Mouse (Mus musculus) heart, postnatal 14 days (tissue): ENCODE data around the gene Vmn2r16. TPM values are rescaled to one million over a fixed set of nuclear protein-coding genes. Genes with fewer than 3 reads are reported as not detected.

Experiments
- DNase-seq, 2 experiments: peaks; one replicate each; pipeline ENCODE4 v3.0.0; 2021 to 2022
- intact Hi-C: fragments of 180-260 bp; cut with DNase I; formaldehyde crosslinking; loops from one replicate; pipeline ENCODE4 v1.15.1; 2025
- long read RNA-seq, 2 experiments: library from polyadenylated mRNA; stranded (forward); transcript quantifications; one replicate each; pipeline ENCODE4 v2.0.0; 2021
- total RNA-seq, 2 experiments: library from RNA; stranded (reverse); gene quantifications; 2 replicates each; pipeline ENCODE4 v1.2.3; 2021

The Vmn2r16 gene
- not detected for total RNA-seq
- long read RNA-seq, experiment 1: 0 reads
- long read RNA-seq, experiment 2: 0 reads

DNA sequence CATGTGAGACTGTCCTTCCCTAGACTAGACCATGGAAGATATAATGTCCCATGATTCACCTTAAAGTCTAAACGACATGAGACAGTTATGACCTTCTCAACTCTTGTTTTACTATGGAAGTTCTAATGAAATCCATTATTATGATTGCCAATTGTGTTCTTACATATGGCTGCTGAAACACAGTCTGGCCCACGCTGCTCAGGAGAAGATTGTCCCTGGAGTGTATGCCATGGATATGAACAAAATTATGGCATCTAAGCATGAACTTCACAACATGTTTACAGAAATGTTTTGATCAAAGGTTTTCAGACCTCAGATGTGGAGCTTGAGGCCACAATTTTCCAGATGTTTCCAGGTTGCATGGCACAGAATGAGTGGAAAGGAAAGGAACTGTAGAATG, at the start of gene Vmn2r16:
Gene Vmn2r16 (plus strand): TSS at position 301 of the 400 bp plus-strand sequence.
- intact Hi-C loops: no loop called here
- DNase-seq: no peak

DNA sequence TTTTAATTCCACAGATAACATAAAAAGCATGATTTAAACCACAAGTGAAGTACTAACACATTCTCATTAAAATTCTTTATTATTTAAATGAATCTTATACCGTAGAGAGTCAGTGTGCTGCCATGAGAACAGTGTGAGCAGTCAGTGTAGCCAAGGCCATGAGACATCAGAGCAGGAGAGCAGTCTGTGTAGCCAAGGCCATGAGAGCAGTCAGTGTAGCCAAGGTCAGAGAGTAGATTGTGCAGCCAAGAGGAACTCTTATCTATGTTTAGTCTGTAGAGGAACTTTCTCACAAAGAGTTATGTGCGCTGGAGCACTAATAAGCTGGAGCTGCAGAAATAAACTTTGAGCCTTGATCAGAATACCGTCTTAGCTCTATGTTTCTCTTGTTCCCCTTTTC, 35.3 kb upstream of the Vmn2r16 start:
- no peak for DNase-seq
- intact Hi-C loops: no loop called here

DNA sequence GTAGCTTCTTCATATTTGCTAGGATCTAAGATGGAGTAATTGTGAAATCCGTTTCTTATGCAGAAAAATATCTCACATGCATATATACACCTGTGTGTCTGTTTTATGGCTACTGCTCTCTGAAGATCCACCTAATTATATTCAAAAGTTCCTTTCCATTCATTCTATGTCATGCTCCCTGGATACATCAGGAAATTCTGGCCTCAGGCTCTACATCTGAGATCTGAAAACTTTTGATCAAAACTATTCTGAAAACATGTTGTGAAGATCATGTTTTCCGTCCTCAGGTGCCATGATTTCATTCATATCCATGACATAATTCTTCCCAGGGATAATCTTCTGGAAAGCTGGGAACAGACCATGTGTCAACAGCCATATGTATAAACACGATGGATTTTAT, 32.4 kb upstream of the Vmn2r16 start, which contains the start of gene Vmn2r15:
Gene Vmn2r15 (minus strand): TSS at position 101 of the 400 bp plus-strand sequence.
- intact Hi-C loops: no loop called here
- DNase-seq: no peak

DNA sequence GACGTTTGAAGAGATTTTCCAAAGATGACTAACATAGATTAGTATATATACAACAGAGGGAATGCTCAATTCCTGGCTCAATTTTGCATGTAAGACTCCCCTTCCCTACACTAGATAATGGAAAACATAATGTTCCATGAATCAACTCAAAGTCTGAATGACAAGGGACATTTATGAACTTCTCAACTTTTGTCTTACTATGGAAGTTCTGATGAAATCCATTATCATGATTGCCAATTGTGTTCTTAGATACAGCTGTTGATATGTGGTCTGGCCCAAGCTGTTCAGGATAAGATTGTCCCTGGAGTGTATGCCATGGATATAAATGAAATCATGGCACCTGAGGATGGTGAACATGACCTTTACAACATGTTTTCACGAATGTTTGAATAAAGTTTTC, 89.4 kb downstream of the Vmn2r16 start, which contains the start of gene Vmn2r17:
Gene Vmn2r17 (plus strand): TSS at position 301 of the 400 bp plus-strand sequence.
- no peak for DNase-seq
- intact Hi-C loops: no loop called here

Other genes with a start within 250 kb of the Vmn2r16 start
- not detected for gene Vmn2r12, start 232.2 kb upstream of the Vmn2r16 start, total RNA-seq
- not detected for gene Vmn2r13, start 138.0 kb upstream of the Vmn2r16 start, total RNA-seq
- not detected for gene Vmn2r14, start 105.5 kb upstream of the Vmn2r16 start, total RNA-seq
- not detected for gene Vmn2r15, start 32.5 kb upstream of the Vmn2r16 start, total RNA-seq
- gene Vmn2r17, start 89.5 kb downstream of the Vmn2r16 start, total RNA-seq: not detected
- 10 to 100 TPM; 10.3 to 11.7 TPM for gene Crlf2, start 228.8 kb downstream of the Vmn2r16 start, total RNA-seq